Mouse (Mus musculus): ENCODE measurements around the gene Uggt2. TPM values are rescaled to one million over a fixed set of nuclear protein-coding genes. Genes with fewer than 3 reads are reported as not detected.

Uggt2 gene
- polyA plus RNA-seq, 1 experiment from 2014 or later, result 19.2 TPM

DNA sequence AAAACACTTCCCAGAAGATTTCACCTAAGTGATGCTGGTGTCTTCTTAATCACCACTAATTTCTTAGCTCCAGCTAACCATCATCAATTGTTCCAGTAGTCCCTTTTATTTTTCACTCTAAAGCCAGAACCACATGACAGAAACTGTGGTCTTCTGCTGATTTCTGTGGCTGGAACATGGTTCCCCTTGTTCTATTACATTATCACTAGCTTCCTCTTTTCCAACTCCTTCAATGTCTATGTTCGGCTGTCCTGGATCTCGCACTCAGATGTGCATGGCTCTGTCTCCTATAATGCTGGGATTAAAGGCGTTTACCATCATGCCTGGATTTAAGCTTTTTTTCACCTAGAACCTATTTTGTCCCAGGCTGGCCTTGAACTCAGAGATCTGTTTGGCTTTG lies 46.9 kb downstream of the Uggt2 start:
- H3K27ac ChIP-seq (ENCODE audit: low read depth, low read length), result no peak overlapping the region
- no peak for ATAC-seq
- 97% methylated on average over 3 of the region's 3 CpGs for WGBS
- H3K4me1 ChIP-seq (ENCODE audit: control insufficient read depth, insufficient read depth, low read depth, low read length), result no peaks in the 10 kb centered on the region
- no peak overlapping the region for H3K4me2 ChIP-seq (ENCODE audit: low read length)
- H3K36me3 ChIP-seq (ENCODE audit: control insufficient read depth, insufficient read depth, low read length), result peaks cover 11% of the 10 kb centered on the region
- H3K4me3 ChIP-seq (ENCODE audit: low read length), result no peak overlapping the region
- no peaks in the 10 kb centered on the region for H3K27me3 ChIP-seq (replicated peaks; ENCODE audit: control insufficient read depth, insufficient read depth, low read length)
- H3K9ac ChIP-seq (ENCODE audit: low read depth, low read length), result no peak overlapping the region
- no peaks in the 10 kb centered on the region for H3K9me3 ChIP-seq (ENCODE audit: control insufficient read depth, low read length)

DNA sequence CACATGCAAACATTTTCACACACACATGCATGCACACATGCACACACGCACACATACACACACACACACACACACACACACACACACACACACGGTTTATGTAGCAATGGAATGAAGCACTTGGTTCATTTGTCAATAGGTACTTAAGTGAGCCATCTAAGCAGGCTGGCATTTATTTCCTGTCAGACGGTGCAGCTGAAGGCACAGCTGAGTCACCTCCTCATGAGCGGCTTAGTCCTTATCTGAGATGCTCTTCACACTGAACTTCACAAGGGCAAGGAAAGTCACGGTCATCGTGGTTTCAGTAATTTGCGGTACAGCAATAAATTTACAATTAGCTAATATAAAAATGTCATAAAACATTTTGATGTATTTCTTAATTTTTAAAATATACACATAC lies 55.5 kb downstream of the Uggt2 start:
- H3K9ac ChIP-seq (ENCODE audit: low read depth, low read length), result no peak overlapping the region
- no peak for ATAC-seq
- WGBS, result 83% methylated on average over 7 of the region's 7 CpGs
- 0 out of 2 replicates have a peak, but pooled peaks cover 2% of the 10 kb centered on the region for H3K36me3 ChIP-seq (ENCODE audit: control insufficient read depth, insufficient read depth, low read length)
- no peaks in the 10 kb centered on the region for H3K4me1 ChIP-seq (ENCODE audit: control insufficient read depth, insufficient read depth, low read depth, low read length)
- no peaks in the 10 kb centered on the region for H3K27me3 ChIP-seq (replicated peaks; ENCODE audit: control insufficient read depth, insufficient read depth, low read length)
- H3K9me3 ChIP-seq (ENCODE audit: control insufficient read depth, low read length), result no peaks in the 10 kb centered on the region
- H3K27ac ChIP-seq (ENCODE audit: low read depth, low read length), result no peak overlapping the region
- H3K4me3 ChIP-seq (ENCODE audit: low read length), result no peak overlapping the region
- no peak overlapping the region for H3K4me2 ChIP-seq (ENCODE audit: low read length)

DNA sequence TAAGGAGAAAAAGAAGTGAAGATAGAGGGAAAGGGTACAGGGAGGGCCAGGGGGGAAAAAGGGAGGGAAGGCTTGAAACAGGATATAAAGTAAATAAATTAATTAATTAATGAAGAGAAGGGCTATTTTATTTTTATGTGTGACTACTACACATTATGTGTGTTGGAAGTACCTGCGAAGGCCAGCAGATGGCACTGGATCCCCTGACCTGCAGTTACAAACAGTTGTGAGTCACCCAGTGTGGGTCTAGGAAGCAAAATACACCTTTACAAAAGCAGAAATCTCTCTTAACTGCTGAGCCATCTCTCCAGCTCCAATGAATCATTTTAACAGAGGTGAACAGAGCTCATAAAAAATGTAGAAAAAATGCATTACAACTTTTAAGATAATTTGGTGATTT lies 59.0 kb downstream of the Uggt2 start:
- no peak overlapping the region for H3K4me2 ChIP-seq (ENCODE audit: low read length)
- WGBS, result 67% methylated on average over 1 of the region's 1 CpGs
- no peak overlapping the region for H3K4me3 ChIP-seq (ENCODE audit: low read length)
- no peaks in the 10 kb centered on the region for H3K27me3 ChIP-seq (replicated peaks; ENCODE audit: control insufficient read depth, insufficient read depth, low read length)
- H3K36me3 ChIP-seq (ENCODE audit: control insufficient read depth, insufficient read depth, low read length), result peaks cover 4% of the 10 kb centered on the region; the same call in 1 of the 2 replicates
- no peaks in the 10 kb centered on the region for H3K9me3 ChIP-seq (ENCODE audit: control insufficient read depth, low read length)
- H3K9ac ChIP-seq (ENCODE audit: low read depth, low read length), result no peak overlapping the region
- no peak for ATAC-seq
- no peak overlapping the region for H3K27ac ChIP-seq (ENCODE audit: low read depth, low read length)
- H3K4me1 ChIP-seq (ENCODE audit: control insufficient read depth, insufficient read depth, low read depth, low read length), result no peaks in the 10 kb centered on the region

DNA sequence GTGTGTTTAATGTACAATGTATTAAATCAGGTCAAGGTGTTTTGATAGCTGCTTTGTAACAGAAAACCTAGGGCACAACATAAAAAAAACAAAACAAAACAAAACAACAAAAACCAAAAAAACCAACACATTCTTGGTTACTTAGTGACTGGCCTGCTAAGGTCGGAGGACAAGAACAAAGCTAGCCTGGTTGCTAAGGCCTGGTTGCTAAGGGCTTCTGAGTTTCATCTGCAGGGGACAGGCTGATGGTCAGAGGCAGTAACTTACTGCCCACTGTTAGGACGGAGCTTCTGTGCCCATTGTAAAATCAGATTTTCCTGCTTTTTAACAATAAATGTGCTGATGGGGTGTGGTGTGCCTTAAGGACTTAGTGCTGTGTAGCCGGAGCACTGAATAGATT lies 61.5 kb downstream of the Uggt2 start:
- Histone ChIP-seq H3K36me3 (ENCODE audit: control insufficient read depth, insufficient read depth, low read length) (peaks cover 11% of the 10 kb centered on the region), H3K4me2 (ENCODE audit: low read length) (no peak overlapping the region), H3K4me1 (ENCODE audit: control insufficient read depth, insufficient read depth, low read depth, low read length) (no peaks in the 10 kb centered on the region), H3K27ac (ENCODE audit: low read depth, low read length) (no peak overlapping the region), H3K9ac (ENCODE audit: low read depth, low read length) (no peak overlapping the region), H3K4me3 (ENCODE audit: low read length) (no peak overlapping the region), H3K9me3 (ENCODE audit: control insufficient read depth, low read length) (no peaks in the 10 kb centered on the region), H3K27me3 (replicated peaks; ENCODE audit: control insufficient read depth, insufficient read depth, low read length) (no peaks in the 10 kb centered on the region)
- WGBS, result 23% methylated on average over 3 of the region's 3 CpGs
- ATAC-seq, result no peak

DNA sequence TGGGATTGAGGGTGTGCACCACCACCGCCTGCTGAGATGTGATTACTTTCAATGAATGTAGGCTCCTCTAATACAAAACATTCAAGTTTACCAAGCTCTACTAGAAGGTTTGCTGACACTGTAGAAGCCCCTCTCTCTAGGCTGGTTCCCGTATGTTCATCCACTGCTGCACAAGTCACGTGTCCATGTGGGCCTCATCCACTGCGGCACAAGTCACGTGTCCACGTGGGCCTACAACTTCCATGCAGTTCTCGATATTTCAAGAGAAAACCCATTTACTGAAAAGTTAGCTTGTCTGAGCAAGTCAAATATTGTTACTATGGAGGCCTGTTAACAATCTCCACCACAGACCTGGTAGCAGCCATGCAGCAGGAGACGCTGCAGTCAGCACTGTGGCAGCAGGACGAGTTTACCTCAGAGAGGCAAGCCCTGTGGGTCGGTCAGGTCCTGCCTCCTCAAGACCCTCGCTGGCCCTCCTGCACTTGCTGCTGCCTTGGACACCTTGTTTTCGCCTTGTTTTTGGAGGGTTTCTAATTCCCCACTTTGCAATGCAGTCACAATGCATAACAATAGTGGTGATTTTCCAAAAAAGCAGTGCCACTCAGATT lies 62.0 kb downstream of the Uggt2 start:
- no peak for ATAC-seq
- Histone ChIP-seq H3K27ac (ENCODE audit: low read depth, low read length) (no peak overlapping the region), H3K4me1 (ENCODE audit: control insufficient read depth, insufficient read depth, low read depth, low read length) (no peaks in the 10 kb centered on the region), H3K36me3 (ENCODE audit: control insufficient read depth, insufficient read depth, low read length) (peaks cover 11% of the 10 kb centered on the region), H3K27me3 (replicated peaks; ENCODE audit: control insufficient read depth, insufficient read depth, low read length) (no peaks in the 10 kb centered on the region), H3K4me2 (ENCODE audit: low read length) (no peak overlapping the region), H3K9me3 (ENCODE audit: control insufficient read depth, low read length) (no peaks in the 10 kb centered on the region), H3K4me3 (ENCODE audit: low read length) (no peak overlapping the region), H3K9ac (ENCODE audit: low read depth, low read length) (no peak overlapping the region)
- 74% methylated on average over 12 of the region's 12 CpGs for WGBS

DNA sequence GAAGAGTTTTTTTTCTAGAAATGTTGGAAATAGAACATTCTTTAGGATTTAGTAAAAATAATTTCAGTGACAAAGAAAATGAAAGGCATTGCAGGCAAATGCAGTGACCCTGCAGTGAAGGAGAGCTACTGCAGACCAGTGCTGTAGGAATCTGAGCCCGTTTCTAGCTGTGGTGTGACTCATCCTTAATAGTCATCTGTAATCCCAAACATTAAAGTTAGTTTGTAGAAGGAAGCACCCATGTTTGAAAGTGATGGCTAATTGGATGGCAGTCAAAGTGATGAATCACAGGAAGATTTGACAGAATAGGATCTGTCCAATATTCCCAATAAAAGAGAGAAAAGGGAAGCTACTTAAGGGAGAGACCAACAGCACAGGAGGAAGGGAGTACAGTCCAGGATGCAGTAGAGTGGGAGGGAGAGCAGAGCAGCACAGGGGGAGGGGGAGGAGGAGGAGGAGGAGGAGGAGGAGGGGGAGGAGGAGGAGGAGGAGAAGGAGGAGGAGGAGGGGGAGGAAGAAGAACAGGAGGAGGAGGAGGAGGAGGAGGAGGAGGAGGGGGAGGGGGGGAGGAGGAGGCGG lies 71.5 kb downstream of the Uggt2 start:
- H3K9ac ChIP-seq (ENCODE audit: low read depth, low read length), result no peak overlapping the region
- WGBS, result 69% methylated on average over 2 of the region's 2 CpGs
- no peaks in the 10 kb centered on the region for H3K4me1 ChIP-seq (ENCODE audit: control insufficient read depth, insufficient read depth, low read depth, low read length)
- H3K36me3 ChIP-seq (ENCODE audit: control insufficient read depth, insufficient read depth, low read length), result peaks cover 17% of the 10 kb centered on the region
- no peaks in the 10 kb centered on the region for H3K9me3 ChIP-seq (ENCODE audit: control insufficient read depth, low read length)
- H3K27me3 ChIP-seq (replicated peaks; ENCODE audit: control insufficient read depth, insufficient read depth, low read length), result no peaks in the 10 kb centered on the region
- no peak overlapping the region for H3K4me2 ChIP-seq (ENCODE audit: low read length)
- no peak overlapping the region for H3K4me3 ChIP-seq (ENCODE audit: low read length)
- no peak overlapping the region for H3K27ac ChIP-seq (ENCODE audit: low read depth, low read length)
- no peak for ATAC-seq

DNA sequence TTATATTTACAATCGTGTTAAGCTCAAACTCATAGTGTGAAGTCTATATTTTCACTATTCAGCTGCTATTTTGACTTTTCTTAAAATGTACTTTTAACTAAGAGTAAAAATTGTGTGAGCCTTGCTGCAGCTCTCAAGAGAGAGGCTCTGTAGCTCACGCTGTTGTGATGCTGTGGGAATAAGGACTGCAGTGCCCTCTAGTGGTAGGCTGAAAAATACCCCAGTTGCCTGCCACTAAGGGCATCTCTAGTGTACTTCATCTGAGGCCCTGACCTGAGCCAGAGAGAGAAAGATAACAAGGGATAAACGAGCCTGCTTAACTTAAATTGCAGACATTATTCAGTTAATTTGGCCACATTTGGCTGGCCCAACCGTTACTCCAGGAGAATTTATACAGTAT lies 72.1 kb downstream of the Uggt2 start:
- no peaks in the 10 kb centered on the region for H3K4me1 ChIP-seq (ENCODE audit: control insufficient read depth, insufficient read depth, low read depth, low read length)
- H3K4me3 ChIP-seq (ENCODE audit: low read length), result no peak overlapping the region
- H3K4me2 ChIP-seq (ENCODE audit: low read length), result no peak overlapping the region
- no peaks in the 10 kb centered on the region for H3K9me3 ChIP-seq (ENCODE audit: control insufficient read depth, low read length)
- no peak overlapping the region for H3K27ac ChIP-seq (ENCODE audit: low read depth, low read length)
- ATAC-seq, result peak; percentile 52; the same call in 1 of the 2 replicates
- WGBS, result 49% methylated on average over 4 of the region's 4 CpGs
- no peak overlapping the region for H3K9ac ChIP-seq (ENCODE audit: low read depth, low read length)
- no peaks in the 10 kb centered on the region for H3K27me3 ChIP-seq (replicated peaks; ENCODE audit: control insufficient read depth, insufficient read depth, low read length)
- peaks cover 17% of the 10 kb centered on the region for H3K36me3 ChIP-seq (ENCODE audit: control insufficient read depth, insufficient read depth, low read length)

DNA sequence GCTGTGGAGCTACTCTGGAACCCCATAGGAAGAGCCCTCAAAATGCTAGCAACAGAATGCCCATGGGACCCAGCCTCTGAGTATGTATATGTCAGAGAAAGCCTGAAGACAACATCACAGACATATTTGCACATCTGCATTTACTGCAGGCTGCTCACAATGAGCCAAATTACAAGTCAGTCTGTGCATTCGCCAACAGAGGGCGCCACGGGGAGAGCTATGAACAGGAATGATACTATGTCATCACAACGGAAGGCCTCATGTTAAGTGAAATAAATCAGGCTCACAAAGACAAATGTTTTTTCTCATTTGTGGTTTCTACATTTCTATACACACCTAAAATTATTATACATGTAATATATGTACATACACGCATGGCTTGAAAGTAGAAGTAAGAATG lies 73.3 kb downstream of the Uggt2 start:
- Histone ChIP-seq H3K4me3 (ENCODE audit: low read length) (no peak overlapping the region), H3K27ac (ENCODE audit: low read depth, low read length) (no peak overlapping the region), H3K4me1 (ENCODE audit: control insufficient read depth, insufficient read depth, low read depth, low read length) (no peaks in the 10 kb centered on the region), H3K36me3 (ENCODE audit: control insufficient read depth, insufficient read depth, low read length) (peaks cover 11% of the 10 kb centered on the region), H3K27me3 (replicated peaks; ENCODE audit: control insufficient read depth, insufficient read depth, low read length) (no peaks in the 10 kb centered on the region), H3K4me2 (ENCODE audit: low read length) (no peak overlapping the region), H3K9ac (ENCODE audit: low read depth, low read length) (no peak overlapping the region), H3K9me3 (ENCODE audit: control insufficient read depth, low read length) (no peaks in the 10 kb centered on the region)
- ATAC-seq, result no peak
- WGBS, result 73% methylated on average over 5 of the region's 5 CpGs

DNA sequence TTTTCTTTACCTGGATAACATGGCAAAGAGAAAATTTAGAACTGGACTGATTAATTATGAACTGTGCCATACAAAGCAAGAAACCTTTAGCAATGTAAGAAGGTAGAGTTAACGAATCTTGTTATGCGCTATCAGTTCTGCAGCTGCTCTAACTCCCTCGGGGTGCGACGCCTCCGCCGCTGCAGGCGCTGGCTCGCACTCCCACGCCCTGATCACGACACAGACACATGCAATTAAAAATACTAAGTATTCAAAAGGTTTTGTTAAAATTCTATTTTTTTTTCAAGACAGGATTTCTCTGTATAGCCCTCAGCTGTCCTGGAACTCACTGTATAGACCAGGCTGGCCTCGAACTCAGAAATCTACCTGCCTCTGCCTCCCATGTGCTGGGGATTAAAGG lies 85.7 kb downstream of the Uggt2 start:
- Histone ChIP-seq H3K36me3 (ENCODE audit: control insufficient read depth, insufficient read depth, low read length) (peaks cover 7% of the 10 kb centered on the region), H3K27ac (ENCODE audit: low read depth, low read length) (no peak overlapping the region), H3K4me1 (ENCODE audit: control insufficient read depth, insufficient read depth, low read depth, low read length) (no peaks in the 10 kb centered on the region), H3K4me3 (ENCODE audit: low read length) (no peak overlapping the region), H3K9ac (ENCODE audit: low read depth, low read length) (no peak overlapping the region), H3K27me3 (replicated peaks; ENCODE audit: control insufficient read depth, insufficient read depth, low read length) (no peaks in the 10 kb centered on the region), H3K9me3 (ENCODE audit: control insufficient read depth, low read length) (no peaks in the 10 kb centered on the region), H3K4me2 (ENCODE audit: low read length) (peak overlapping the region; percentile 42; the same call in 1 of the 2 replicates)
- no peak; the same call in 1 of the 2 replicates for ATAC-seq
- 53% methylated on average over 12 of the region's 12 CpGs for WGBS
